Mouse (Mus musculus): ENCODE measurements around the gene Trpt1.
"Not testable (repeated sequence)": the region's sequence is repeated elsewhere in the genome, so short reads cannot be mapped to it uniquely, and the experiment has no call there.

DNA sequence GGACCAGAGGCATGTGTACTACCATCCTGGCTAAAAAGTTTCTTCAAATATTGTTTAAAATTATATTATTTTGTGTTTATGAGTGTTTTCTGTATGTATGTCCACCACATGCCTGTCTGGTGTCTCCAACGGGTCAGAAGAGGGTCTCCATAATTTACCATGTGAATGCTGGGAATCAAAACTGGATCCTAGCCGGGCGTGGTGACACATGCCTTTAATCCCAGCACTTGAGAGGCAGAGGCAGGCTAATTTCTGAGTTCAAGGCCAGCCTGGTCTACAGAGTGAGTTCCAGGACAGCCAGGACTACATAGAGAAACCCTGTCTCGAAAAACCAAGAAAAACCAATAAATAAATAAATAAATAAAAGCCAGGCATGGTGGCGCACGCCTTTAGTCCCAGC lies 4.8 kb upstream of the Trpt1 start:
- not testable (repeated sequence) for TF ChIP-seq CTCF (IDR thresholded peaks at IDR 0.05; ENCODE audit: extremely low read depth, insufficient read depth, insufficient read length, insufficient replicate concordance); POLR2A (IDR thresholded peaks at IDR 0.05; ENCODE audit: low read depth, low read length)

Measured in spleen, adult 2 months (tissue).